Mouse (Mus musculus) kidney, adult 9 months (tissue): ENCODE measurements around the gene Taf9.
A peak's percentile ranks its signal among the peaks of the same experiment; 100 is the strongest.

ENCODE experiments used
- DNase-seq: peaks from one replicate; pipeline ENCODE4 v3.0.0; 2022

The Taf9 gene

GRCm38 (mm10) chr13:100651439-100652186 is at the start of gene Taf9:
Taf9 (plus strand) TSS chr13:100651579.
- no peak for DNase-seq

GRCm38 (mm10) chr13:100602239-100602902 is 49.0 kb upstream of the Taf9 start:
- peak; percentile 90 for DNase-seq

GRCm38 (mm10) chr13:100603031-100603737 is 48.2 kb upstream of the Taf9 start:
- DNase-seq = no peak

- DNase-seq = no peak
Measured at GRCm38 (mm10) chr13:100603738-100604095, 47.7 kb upstream of the Taf9 start.

GRCm38 (mm10) chr13:100605845-100606244 is 45.5 kb upstream of the Taf9 start:
- no peak for DNase-seq

GRCm38 (mm10) chr13:100607756-100608155 is 43.6 kb upstream of the Taf9 start:
- DNase-seq = no peak

- no peak for DNase-seq
Measured at GRCm38 (mm10) chr13:100611266-100611665, 40.1 kb upstream of the Taf9 start.

- DNase-seq = no peak
Measured at GRCm38 (mm10) chr13:100612251-100612650, 39.1 kb upstream of the Taf9 start.

GRCm38 (mm10) chr13:100612903-100613302 is 38.5 kb upstream of the Taf9 start:
- no peak for DNase-seq

- peak; percentile 73 for DNase-seq
Measured at GRCm38 (mm10) chr13:100616181-100617087, 34.9 kb upstream of the Taf9 start, which contains the start of gene Marveld2. Marveld2 (minus strand) TSS chr13:100616971.

GRCm38 (mm10) chr13:100617583-100617982 is 33.8 kb upstream of the Taf9 start:
- DNase-seq = no peak

- no peak for DNase-seq
Measured at GRCm38 (mm10) chr13:100622241-100622640, 29.1 kb upstream of the Taf9 start.

- no peak for DNase-seq
Measured at GRCm38 (mm10) chr13:100634106-100634691, 17.2 kb upstream of the Taf9 start.

GRCm38 (mm10) chr13:100642471-100643209 is 8.7 kb upstream of the Taf9 start:
- DNase-seq = no peak

GRCm38 (mm10) chr13:100648223-100648622 is 3.2 kb upstream of the Taf9 start:
- no peak for DNase-seq

- DNase-seq = peak; percentile 95
Measured at GRCm38 (mm10) chr13:100650550-100651438, 585 bp upstream of the Taf9 start, which contains the start of the genes Ak6 and Rad17. Ak6 (plus strand) TSS chr13:100650979. Rad17 (minus strand) TSS chr13:100651051.

- no peak for DNase-seq
Measured at GRCm38 (mm10) chr13:100658091-100658490, 6.7 kb downstream of the Taf9 start.

GRCm38 (mm10) chr13:100659864-100660456 is 8.6 kb downstream of the Taf9 start:
- DNase-seq = peak; percentile 57

- DNase-seq = peak; percentile 35
Measured at GRCm38 (mm10) chr13:100669291-100670022, 18.1 kb downstream of the Taf9 start, which contains the start of gene Ccdc125. Ccdc125 (plus strand) TSS chr13:100669717.
